ENCODE assay signal across 12 mouse cellular contexts in genomic region chr9:31243306-31243938, GRCm38 (mm10). TPM values are rescaled to one million over a fixed set of nuclear protein-coding genes. Genes with fewer than 3 reads are reported as not detected.
A peak's percentile ranks its signal among the peaks of the same experiment; 100 is the strongest.
DNase-seq lines count a peak whose midpoint lies in the region; TF ChIP-seq lines count a peak whose summit lies in the region.
"Had no signal": no experiment of that assay in that cellular context is flagged by ENCODE, and none has a peak within 500 bp of the region (broad histone marks: within the 10 kb centered on the region; RNA-seq: fewer than 3 reads in every experiment).

No protein-coding gene starts in this region.

- H3K27ac ChIP-seq in thymus, adult 2 months (ENCODE audit: control insufficient read depth, insufficient read depth, low read length) = no peak overlapping the region
- H3K27ac ChIP-seq in MEL (ENCODE audit: control insufficient read depth, low read depth, low read length) = 0 out of 2 replicates have a peak overlapping the region, but pooled peaks have one; percentile 6
- no peak overlapping the region for H3K27ac ChIP-seq in left cerebral cortex, adult 2 months
- H3K27ac ChIP-seq: heart, embryonic 13.5 days; liver, embryonic 14.5 days; neural tube, embryonic 13.5 days had no signal

- no peak for TF ChIP-seq CTCF in thymus, adult 2 months (IDR thresholded peaks at IDR 0.05; ENCODE audit: borderline replicate concordance, control insufficient read depth, extremely low read depth, insufficient read depth, low read length, poor library complexity)
- TF ChIP-seq CTCF in MEL (IDR thresholded peaks at IDR 0.05 in 2 of 3, conservative IDR thresholded peaks at IDR 0.05 in 1 of 3; ENCODE audit: control insufficient read depth in 1 of 3, insufficient read depth in 1 of 3, low read depth in 2 of 3, low read length in 3 of 3, poor library complexity in 1 of 3, severe bottlenecking in 1 of 3) = no peak
- no peak for TF ChIP-seq CTCF in left cerebral cortex, adult 2 months (IDR thresholded peaks at IDR 0.05)

- peak; percentile 3 for DNase-seq in thymus, adult 2 months
- DNase-seq in thymus, postnatal 10 days (ENCODE audit: low spot score in 2 of 2) = no peak
- peak; percentile 75 for DNase-seq in MEL (ENCODE audit: low read depth, low spot score)
- peak; percentile 22 for DNase-seq in adrenal gland, postnatal 25 days
- peak; percentile 49 for DNase-seq in naive thymus-derived CD4-positive, alpha-beta T cell, adult 2 months (ENCODE audit: low read depth)
- DNase-seq in cerebellum, postnatal 4 days (ENCODE audit: low spot score in 2 of 2) = no peak
- no peak for DNase-seq in left cerebral cortex, adult 2 months (ENCODE audit: extremely low spot score in 1 of 2, low spot score in 2 of 2)
- DNase-seq: cerebellum, postnatal 36 days; kidney, postnatal 36 days had no signal

- no peaks in the 10 kb centered on the region for H3K27me3 ChIP-seq in thymus, adult 2 months (ENCODE audit: control insufficient read depth, insufficient read depth, low read length)
- H3K27me3 ChIP-seq in MEL (ENCODE audit: control insufficient read depth in 1 of 2, insufficient read depth in 2 of 2, low read length in 2 of 2) = no peaks in the 10 kb centered on the region
- H3K27me3 ChIP-seq: heart, embryonic 13.5 days; neural tube, embryonic 13.5 days had no signal

- no peaks in the 10 kb centered on the region for H3K9me3 ChIP-seq in MEL (replicated peaks; ENCODE audit: insufficient read depth, low read length)
- H3K9me3 ChIP-seq: heart, embryonic 13.5 days; neural tube, embryonic 13.5 days had no signal

- TF ChIP-seq EP300 in MEL (IDR thresholded peaks at IDR 0.05; ENCODE audit: low read depth in 1 of 2, low read length in 2 of 2) = no peak

- peaks cover 3% of the 10 kb centered on the region; the same call in 1 of the 2 replicates for H3K4me1 ChIP-seq in thymus, adult 2 months (replicated peaks; ENCODE audit: control insufficient read depth, insufficient read depth, low read length)
- H3K4me1 ChIP-seq in MEL (ENCODE audit: control insufficient read depth in 1 of 2, insufficient read depth in 2 of 2, low read length in 2 of 2) = peaks cover 2 to 4% of the 10 kb centered on the region in 2 experiments; a peak in 2 of 4 replicates

- no peak for TF ChIP-seq RAD21 in MEL (IDR thresholded peaks at IDR 0.05; ENCODE audit: low read depth, low read length)

- peak overlapping the region; percentile 59 for H3K9ac ChIP-seq in MEL (ENCODE audit: control insufficient read depth, low read depth, low read length, poor library complexity, severe bottlenecking)
- H3K9ac ChIP-seq: heart, embryonic 13.5 days; liver, embryonic 14.5 days; neural tube, embryonic 13.5 days had no signal

- 18% methylated on average over 18 of the region's 18 CpGs for whole genome bisulfite sequencing in thymus, adult 2 months

- TF ChIP-seq POLR2A in thymus, adult 2 months (IDR thresholded peaks at IDR 0.05; ENCODE audit: control insufficient read depth, extremely low read depth, insufficient read depth, low read length, poor library complexity) = no peak
- TF ChIP-seq POLR2A in MEL (IDR thresholded peaks at IDR 0.05; ENCODE audit: control insufficient read depth in 1 of 2, insufficient read depth in 1 of 2, low read depth in 1 of 2, low read length in 2 of 2, poor library complexity in 1 of 2) = no peak

- H3K79me2 ChIP-seq in MEL (ENCODE audit: control insufficient read depth, insufficient read depth, low read length, poor library complexity) = no peaks in the 10 kb centered on the region

- H3K4me3 ChIP-seq in thymus, adult 2 months (ENCODE audit: control insufficient read depth, insufficient read depth, low read length) = peak overlapping the region; percentile 26; the same call in 1 of the 2 replicates
- peak overlapping the region; percentile 59 to 62 for H3K4me3 ChIP-seq in MEL (ENCODE audit: control insufficient read depth in 1 of 2, insufficient read depth in 1 of 2, low read depth in 2 of 2, low read length in 2 of 2)
- no peak overlapping the region for H3K4me3 ChIP-seq in left cerebral cortex, adult 2 months
- H3K4me3 ChIP-seq: heart, embryonic 13.5 days; neural tube, embryonic 13.5 days had no signal

- intact Hi-C loops in left cerebral cortex, adult 2 months (cut with DNase I) = no loop called here

- no peaks in the 10 kb centered on the region for H3K36me3 ChIP-seq in thymus, adult 2 months (ENCODE audit: control insufficient read depth, insufficient read depth, low read length)
- H3K36me3 ChIP-seq in MEL (ENCODE audit: control insufficient read depth in 1 of 2, insufficient read depth in 2 of 2, low read length in 2 of 2) = peaks cover 0 to 7% of the 10 kb centered on the region in 2 experiments; a peak in 2 of 4 replicates
- H3K36me3 ChIP-seq: heart, embryonic 13.5 days; neural tube, embryonic 13.5 days had no signal

TF ChIP-seq in MEL, 35 proteins besides CTCF, POLR2A, EP300 and RAD21:
- TF ChIP-seq MEF2A (IDR thresholded peaks at IDR 0.05; ENCODE audit: extremely low read depth, insufficient replicate concordance, low read depth, low read length, poor library complexity, severe bottlenecking) (no peak), HCFC1 (IDR thresholded peaks at IDR 0.05; ENCODE audit: low read depth, low read length) (0 out of 2 replicates have a peak, but pooled peaks have one; percentile 25), GATA1 (IDR thresholded peaks at IDR 0.05; ENCODE audit: low read depth, low read length) (0 out of 2 replicates have a peak, but pooled peaks have one; percentile 26)

RNA-seq across cellular contexts. Expression of gene Aplp2, which starts 31.8 kb away (rescaled TPM):
- 163 and 188 TPM in 2 replicates for polyA plus RNA-seq in thymus, adult 2 months (2012; rRNA removed)
- 33.5 and 37.6 TPM in 2 replicates for total RNA-seq in MEL (2012; rRNA removed)
- polyA plus RNA-seq in MEL (2012; ENCODE audit: insufficient read depth in 1 of 2, insufficient read length in 2 of 2, low read depth in 1 of 2, low replicate concordance in 2 of 2, missing spikeins in 1 of 2) = 10 to 100 TPM in 1 of 2 experiments, not detected in 1; 60.6 TPM
- total RNA-seq in adrenal gland, postnatal 25 days (2021) = 644 and 715 TPM in 2 replicates
- total RNA-seq in left cerebral cortex, adult 2 months (2021) = 100 to 1,000 TPM; 568 to 604 TPM

RNA-seq across cellular contexts. Expression of gene Prdm10, which starts 36.9 kb away (rescaled TPM):
- polyA plus RNA-seq in thymus, adult 2 months (2012; rRNA removed) = 21.8 and 27.3 TPM in 2 replicates
- 3.4 and 4.9 TPM in 2 replicates for total RNA-seq in MEL (2012; rRNA removed)
- 1 to 10 TPM in 1 of 2 experiments, not detected in 1; 8.7 TPM for polyA plus RNA-seq in MEL (2012; ENCODE audit: insufficient read depth in 1 of 2, insufficient read length in 2 of 2, low read depth in 1 of 2, low replicate concordance in 2 of 2, missing spikeins in 1 of 2)
- 9.7 and 12.1 TPM in 2 replicates for total RNA-seq in adrenal gland, postnatal 25 days (2021)
- total RNA-seq in left cerebral cortex, adult 2 months (2021) = 10 to 100 TPM; 23.1 to 24.5 TPM

Comparison
In these comparisons a context has a peak if more than half of its experiments do, and no peak if none do; other contexts are left out.
1. DNase-seq: peak in thymus, adult 2 months (single experiment), MEL (single experiment), adrenal gland, postnatal 25 days (single experiment) and naive thymus-derived CD4-positive, alpha-beta T cell, adult 2 months (single experiment); none in thymus, postnatal 10 days (0 of 2), cerebellum, postnatal 4 days (0 of 2) and left cerebral cortex, adult 2 months (0 of 2).
2. RNA of gene Aplp2, which starts 31.8 kb away (total RNA-seq): 644 to 715 TPM in adrenal gland, postnatal 25 days and 568 to 604 TPM in left cerebral cortex, adult 2 months; 33.5 to 37.6 TPM in MEL; every median in the first group is over 10 times any median in the second.